In genomic region chr4:44160990-44161689, GRCm38 (mm10) we compare ENCODE assay signal across 13 mouse cellular contexts.
DNase-seq lines count a peak whose midpoint lies in the region; ATAC-seq lines count a peak whose summit lies in the region.
"Had no signal": no experiment of that assay in that cellular context is flagged by ENCODE, and none has a peak within 500 bp of the region (broad histone marks: within the 10 kb centered on the region; RNA-seq: fewer than 3 reads in every experiment).

No protein-coding gene starts in this region.

- H3K27ac ChIP-seq in limb, embryonic 11.5 days (replicated peaks; ENCODE audit: low read depth, low read length): no peak overlapping the region
- H3K27ac ChIP-seq: forebrain, embryonic 12.5 days; heart, adult 2 months had no signal

- H3K9me3 ChIP-seq in limb, embryonic 11.5 days (ENCODE audit: control insufficient read depth, low read length): no peaks in the 10 kb centered on the region
- H3K9me3 ChIP-seq: forebrain, embryonic 12.5 days; hindbrain, embryonic 13.5 days had no signal

- WGBS in limb, embryonic 11.5 days: 42% methylated on average over 13 of the region's 13 CpGs

- H3K4me3 ChIP-seq in limb, embryonic 11.5 days (ENCODE audit: low read depth, low read length): no peak overlapping the region
- H3K4me3 ChIP-seq: forebrain, embryonic 12.5 days; heart, adult 2 months; hindbrain, embryonic 13.5 days had no signal

- ATAC-seq in limb, embryonic 11.5 days (ENCODE audit: insufficient number of reproducible peaks, low FRiP score, low TSS enrichment, low read depth): no peak
- peak; percentile 92 for ATAC-seq in megakaryocyte-erythroid progenitor cell, adult 5-6 weeks (replicated peaks; ENCODE audit: low FRiP score, low TSS enrichment, poor library complexity, severe bottlenecking)

- H3K27me3 ChIP-seq in limb, embryonic 11.5 days (ENCODE audit: control insufficient read depth, insufficient read depth, low read length): no peaks in the 10 kb centered on the region
- H3K27me3 ChIP-seq: forebrain, embryonic 12.5 days; hindbrain, embryonic 13.5 days had no signal

- H3K9ac ChIP-seq in limb, embryonic 11.5 days (ENCODE audit: low read length): no peak overlapping the region
- H3K9ac ChIP-seq: forebrain, embryonic 12.5 days; hindbrain, embryonic 13.5 days had no signal

- no peaks in the 10 kb centered on the region for H3K36me3 ChIP-seq in limb, embryonic 11.5 days (ENCODE audit: control insufficient read depth, insufficient read depth, low read length)
- H3K36me3 ChIP-seq: hindbrain, embryonic 13.5 days had no signal

- peak; percentile 78 for DNase-seq in heart, adult 11 months
- DNase-seq in heart, postnatal 4 days: no peak
- DNase-seq in embryo, embryonic 11 days: peak; percentile 37
- DNase-seq in limb, embryonic 11.5 days (ENCODE audit: low spot score): peak; percentile 56
- DNase-seq in cerebellum, postnatal 36 days: no peak
- no peak for DNase-seq in spleen, postnatal 36 days (ENCODE audit: low spot score in 2 of 2)
- no peak for DNase-seq in adrenal gland, adult 18-20 months (ENCODE audit: low spot score in 2 of 2)
- DNase-seq: cerebellum, adult 9-11 months; heart, adult 2 months; thymus, postnatal 14 days had no signal

- peaks cover 31% of the 10 kb centered on the region for H3K4me1 ChIP-seq in limb, embryonic 11.5 days (ENCODE audit: control insufficient read depth, insufficient read depth, low read length)

- no peak overlapping the region for H3K4me2 ChIP-seq in limb, embryonic 11.5 days (ENCODE audit: low read depth, severe bottlenecking)
- H3K4me2 ChIP-seq: forebrain, embryonic 12.5 days; hindbrain, embryonic 13.5 days had no signal

Comparison
In these comparisons a context has a peak if more than half of its experiments do, and no peak if none do; other contexts are left out.
1. DNase-seq: peak in heart, adult 11 months (single experiment), embryo, embryonic 11 days (single experiment) and limb, embryonic 11.5 days (single experiment); none in heart, postnatal 4 days (single experiment), cerebellum, postnatal 36 days (0 of 2), spleen, postnatal 36 days (0 of 2) and adrenal gland, adult 18-20 months (0 of 2).